Mouse (Mus musculus) embryonic fibroblast, embryonic 13.5 days (primary cell): ENCODE results near the gene Anxa11.

ENCODE experiments used
- CTCF ChIP-seq: IDR thresholded peaks from 2 replicates; pipeline ENCODE4 v1.5.1; 2011; ENCODE audit warnings: mild to moderate bottlenecking, control low read depth, low read length, moderate library complexity, borderline replicate concordance; ENCODE audit not compliant: insufficient read depth
- POLR2A ChIP-seq: IDR thresholded peaks from 2 replicates; pipeline ENCODE4 v1.6.1; 2011; ENCODE audit warnings: low read depth, mild to moderate bottlenecking, control low read depth, low read length, moderate library complexity

DNA sequence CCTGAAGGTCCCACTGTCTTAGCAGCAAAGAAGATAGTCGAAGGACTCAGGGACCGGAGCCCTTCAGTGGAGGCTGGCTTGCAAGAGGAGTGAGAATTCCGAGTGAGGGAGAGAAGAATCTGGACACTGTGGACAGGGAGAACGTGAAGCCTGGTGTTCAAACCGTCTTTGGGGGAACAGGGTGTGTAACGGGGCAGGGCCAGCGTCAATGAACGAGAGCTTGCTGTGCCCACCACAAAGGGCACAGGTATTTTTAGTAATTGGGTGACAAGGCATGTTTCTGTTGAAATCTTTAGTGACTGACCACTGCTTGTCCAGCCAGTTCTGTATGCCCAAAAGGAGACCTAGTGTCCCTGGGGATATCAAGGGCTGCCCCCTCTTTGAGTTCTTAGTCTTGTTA, 4.6 kb downstream of the Anxa11 start:
- TF ChIP-seq CTCF (no peak), POLR2A (no peak)
